Mouse (Mus musculus): ENCODE measurements around the gene Rpl21.
"Not testable (repeated sequence)": the region's sequence is repeated elsewhere in the genome, so short reads cannot be mapped to it uniquely, and the experiment has no call there.

Gene Rpl21

DNA sequence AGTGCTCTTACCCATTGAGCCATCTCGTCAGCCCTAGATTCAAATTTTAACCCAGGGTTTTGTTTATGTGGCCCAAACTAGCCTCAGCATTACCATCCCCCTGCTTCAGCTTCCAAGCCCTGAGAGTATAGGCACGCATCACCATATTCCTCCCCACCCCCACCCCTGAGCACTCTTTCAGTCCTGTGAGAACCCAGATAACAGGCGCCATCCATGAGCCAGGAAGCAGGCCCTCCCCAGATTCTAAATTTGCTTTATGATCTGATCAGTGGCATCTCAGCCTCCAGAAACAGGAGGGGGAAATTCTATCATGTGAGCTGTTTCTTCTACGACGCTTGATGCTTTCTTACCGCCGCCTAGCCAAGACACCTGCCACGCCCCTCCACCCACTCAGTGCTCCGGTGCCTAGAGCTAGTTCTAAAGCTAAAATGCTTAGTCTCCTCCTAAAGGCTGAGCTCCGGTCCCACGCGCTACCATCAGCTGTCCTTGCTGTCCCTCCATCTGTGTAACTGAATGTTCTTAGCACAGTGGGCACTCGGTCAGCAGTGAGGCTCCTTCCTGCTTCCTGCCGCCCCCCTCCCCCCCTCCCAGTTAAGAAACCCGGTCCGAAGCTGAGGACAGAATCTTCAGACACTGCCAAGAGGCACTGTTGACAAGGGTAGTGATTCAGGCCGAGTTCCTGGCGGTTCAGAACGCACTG lies 34.7 kb downstream of the Rpl21 start:
- DNase-seq (ENCODE audit: low read depth, low spot score) = peak; percentile 34

DNA sequence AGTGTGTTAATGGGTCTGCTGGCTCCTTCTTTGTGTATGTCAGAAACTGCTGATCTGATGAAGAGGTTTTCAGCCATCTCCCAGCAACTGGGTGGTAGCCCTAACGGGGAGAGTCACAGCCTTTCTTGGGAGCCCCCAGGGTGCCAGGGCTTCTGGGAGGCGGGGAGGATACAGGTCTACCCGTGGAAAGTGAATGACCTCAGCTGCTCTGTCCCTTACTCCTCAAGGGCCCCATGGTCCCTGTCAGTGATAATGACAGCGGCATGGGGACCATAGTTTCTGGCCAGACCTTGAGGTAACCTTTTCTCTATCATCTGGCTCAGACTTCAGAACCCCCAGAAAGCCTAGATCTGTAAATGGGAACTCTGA lies 35.2 kb downstream of the Rpl21 start:
- DNase-seq (ENCODE audit: low read depth, low spot score) = no peak

DNA sequence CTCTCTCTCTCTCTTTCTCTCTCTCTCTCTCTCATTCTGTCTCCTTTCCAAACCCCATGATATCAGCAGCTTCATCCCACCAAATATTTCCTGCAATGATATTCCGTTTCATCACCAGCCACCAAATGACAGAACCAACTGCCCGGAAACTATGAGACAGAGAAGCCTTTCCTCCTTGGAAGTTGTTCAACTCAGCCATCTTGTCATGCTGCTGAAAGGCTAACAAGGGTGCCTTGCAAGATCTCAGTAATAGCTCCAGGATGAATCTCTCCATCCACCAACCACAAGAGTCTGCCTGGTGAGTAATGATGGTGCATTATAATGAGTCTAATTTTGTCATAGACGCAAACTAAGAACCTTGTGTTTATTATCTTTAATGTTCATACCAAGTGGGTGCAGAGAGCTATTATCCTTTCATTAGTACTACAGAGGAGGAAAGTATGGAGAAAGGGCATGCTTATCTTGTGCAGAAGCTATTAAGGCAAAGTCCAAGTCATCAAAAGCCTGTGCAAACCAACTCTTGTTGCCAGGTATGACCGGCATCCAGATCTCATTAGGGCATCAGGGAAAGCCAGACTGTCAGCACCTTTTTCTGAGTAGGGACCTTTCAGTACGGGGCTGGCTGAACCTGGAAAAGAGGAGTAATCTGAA lies 40.4 kb downstream of the Rpl21 start:
- DNase-seq (ENCODE audit: low read depth, low spot score) = no peak

DNA sequence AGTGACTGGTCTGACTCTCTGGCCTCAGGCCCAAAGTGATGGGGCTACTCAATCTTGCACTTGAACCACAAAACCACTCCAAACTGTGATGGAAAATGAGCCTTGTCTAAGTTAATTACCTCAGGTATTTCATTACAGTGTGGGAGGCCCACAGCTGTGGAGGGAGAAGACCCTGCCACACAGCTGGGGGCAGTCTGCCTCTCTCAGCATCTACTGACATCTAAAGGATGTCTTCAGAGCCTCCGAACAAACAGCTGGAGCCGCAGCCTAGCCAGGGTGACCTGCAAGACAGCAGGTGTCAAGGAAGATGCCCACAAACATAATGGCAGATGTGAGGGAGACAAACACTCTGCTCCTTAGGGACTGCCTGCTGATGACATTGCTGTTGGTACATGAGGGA lies 43.3 kb downstream of the Rpl21 start:
- no peak for DNase-seq (ENCODE audit: low read depth, low spot score)

DNA sequence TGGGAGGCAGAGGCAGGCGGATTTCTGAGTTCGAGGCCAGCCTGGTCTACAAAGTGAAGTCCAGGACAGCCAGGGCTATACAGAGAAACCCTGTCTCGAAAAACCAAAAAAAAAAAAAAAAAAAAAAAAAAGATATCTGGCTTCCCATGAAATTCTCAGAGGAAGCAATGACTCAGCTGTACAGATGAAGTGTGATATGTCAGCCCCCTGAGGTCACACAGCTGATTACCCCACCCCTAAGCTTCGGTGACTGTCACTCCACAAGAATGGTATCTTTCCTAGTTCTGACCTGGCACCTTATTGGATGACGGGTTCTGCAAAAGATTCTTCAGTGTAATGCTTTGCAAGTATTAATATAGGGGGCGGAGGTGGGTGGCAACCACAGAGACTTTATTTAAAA lies 45.2 kb downstream of the Rpl21 start:
- not testable (repeated sequence) for DNase-seq (ENCODE audit: low read depth, low spot score)

DNA sequence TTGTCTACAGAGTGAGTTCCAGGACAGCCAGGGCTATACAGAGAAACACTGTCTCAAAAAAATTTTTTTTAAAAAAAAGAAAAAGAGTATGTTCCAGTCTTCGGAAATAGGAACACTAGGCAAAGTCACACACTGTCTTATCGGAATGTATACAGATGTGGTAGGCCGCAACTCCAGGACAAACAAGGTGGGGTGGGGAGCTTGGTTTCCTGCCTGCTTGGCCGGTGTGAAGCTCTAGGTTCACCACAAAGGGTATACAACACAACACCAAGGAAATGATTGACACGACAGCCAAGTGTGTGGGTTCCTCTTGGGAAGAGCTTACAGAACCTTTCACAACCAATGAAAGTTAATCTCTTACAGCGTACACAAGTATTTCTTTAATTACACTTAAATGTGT lies 49.6 kb downstream of the Rpl21 start:
- DNase-seq (ENCODE audit: low read depth, low spot score) = no peak

DNA sequence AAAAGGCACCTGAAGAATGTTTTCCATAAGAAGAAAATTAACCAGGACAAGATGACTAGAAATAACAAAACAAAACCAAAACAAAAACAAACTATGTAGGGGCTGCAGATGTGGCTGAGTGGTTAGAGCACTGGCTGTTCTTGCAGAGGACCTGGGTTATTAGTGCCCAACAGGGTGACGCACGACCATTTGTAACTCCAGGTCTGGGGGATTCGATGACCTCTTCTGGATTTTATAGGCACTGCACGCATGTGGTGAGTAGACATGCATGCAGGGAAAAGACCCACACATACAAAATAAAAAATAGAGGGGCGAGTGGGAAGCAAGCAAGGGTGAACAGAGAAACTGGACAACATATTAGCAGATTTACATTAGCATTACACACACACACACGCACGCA lies 50.4 kb downstream of the Rpl21 start:
- DNase-seq (ENCODE audit: low read depth, low spot score) = no peak

DNA sequence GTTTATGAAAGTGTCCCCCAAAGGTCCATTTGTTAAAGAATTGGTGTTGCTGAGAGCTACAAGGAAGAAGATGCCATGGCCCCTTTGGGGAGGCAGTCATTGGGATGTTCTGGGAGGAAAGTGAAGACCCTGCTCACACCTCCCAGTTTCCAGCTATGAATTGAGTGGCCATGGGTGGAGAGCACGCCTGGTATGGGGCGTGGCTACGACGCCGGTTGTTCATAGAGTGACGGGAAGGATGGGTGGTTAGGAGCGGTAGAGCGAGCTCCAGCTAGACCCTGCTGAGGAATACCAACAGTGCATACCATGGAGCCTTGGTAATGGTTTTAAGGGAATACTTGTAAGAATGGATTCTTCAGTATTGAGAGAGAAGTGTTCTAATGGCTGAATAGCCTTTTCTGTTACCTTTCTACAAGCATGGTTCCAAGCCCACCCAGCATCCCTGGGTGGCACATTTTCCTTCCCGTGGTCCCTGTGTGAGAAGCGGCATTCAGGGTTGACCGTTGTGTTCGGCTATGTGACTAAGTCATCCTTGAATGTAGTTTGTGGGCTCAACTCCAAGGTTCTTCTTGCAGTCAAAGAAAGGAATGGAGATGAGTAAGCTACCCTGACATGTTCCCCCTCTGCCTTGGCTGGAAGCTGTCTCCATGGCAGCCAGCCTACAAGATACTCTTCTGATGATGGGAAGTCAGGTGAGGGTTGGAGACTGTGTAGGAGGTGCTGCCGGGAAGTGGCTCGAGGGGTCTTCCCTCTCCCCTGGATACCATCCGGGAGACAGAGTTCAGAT lies 51.0 kb downstream of the Rpl21 start:
- DNase-seq (ENCODE audit: low read depth, low spot score) = no peak

Measured in A20 (cell line).